Mouse (Mus musculus) neural tube, embryonic 11.5 days (tissue): ENCODE measurements around the gene Pde4d. TPM values are rescaled to one million over a fixed set of nuclear protein-coding genes. Genes with fewer than 3 reads are reported as not detected.
A peak's percentile ranks its signal among the peaks of the same experiment; 100 is the strongest.

Source experiments
- ATAC-seq: fragments of 200-750 bp; cut with Nextera tagmentation; 2 replicates; pipeline ENCODE4 v1.8.0; 2017; ENCODE audit warnings: moderate number of reproducible peaks, mild to moderate bottlenecking, moderate TSS enrichment, moderate library complexity; ENCODE audit not compliant: insufficient read depth, low FRiP score, low TSS enrichment
- DNase-seq: peaks from one replicate; pipeline ENCODE4 v3.0.0-alpha.2; 2015; ENCODE audit warnings: low spot score
- H3K27ac ChIP-seq: fragments of 300-500 bp; sonication (generic); 2 replicates; pipeline ENCODE4 v1.5.1; 2014; ENCODE audit warnings: low read depth, mild to moderate bottlenecking, low read length
- H3K27me3 ChIP-seq: fragments of 300-500 bp; sonication (generic); 2 replicates; pipeline ENCODE4 v1.6.1; 2014; ENCODE audit warnings: mild to moderate bottlenecking, low read length, mixed read lengths; ENCODE audit not compliant: control insufficient read depth, insufficient read depth
- H3K36me3 ChIP-seq: fragments of 300-500 bp; sonication (generic); 2 replicates; pipeline ENCODE4 v1.6.1; 2014; ENCODE audit warnings: mild to moderate bottlenecking, low read length, moderate library complexity, mixed read lengths; ENCODE audit not compliant: control insufficient read depth, insufficient read depth
- H3K4me1 ChIP-seq: fragments of 300-500 bp; sonication (generic); 2 replicates; pipeline ENCODE4 v1.6.1; 2014; ENCODE audit warnings: low read length, mixed read lengths; ENCODE audit not compliant: control insufficient read depth, insufficient read depth
- H3K4me2 ChIP-seq: fragments of 300-500 bp; sonication (generic); 2 replicates; pipeline ENCODE4 v1.6.1; 2014; ENCODE audit warnings: low read depth, mild to moderate bottlenecking, moderate library complexity
- H3K4me3 ChIP-seq: fragments of 300-500 bp; sonication (generic); 2 replicates; pipeline ENCODE4 v1.5.1; 2014; ENCODE audit warnings: low read depth, low read length
- H3K9ac ChIP-seq: fragments of 300-500 bp; sonication (generic); 2 replicates; pipeline ENCODE4 v1.6.1; 2014; ENCODE audit warnings: mild to moderate bottlenecking, low read length
- H3K9me3 ChIP-seq: fragments of 300-500 bp; sonication (generic); 2 replicates; pipeline ENCODE4 v1.6.1; 2016; ENCODE audit warnings: low read length; ENCODE audit not compliant: control insufficient read depth
- WGBS: fragments of 180-500 bp; shearing (Covaris S2); extraction: QIAGEN DNeasy Blood & Tissue Kit; methylation state at CpG from one replicate; pipeline ENCODE4 v1.1.7; 2014; 5-methylcytosine and 5-hydroxymethylcytosine counted together
- polyA plus RNA-seq: library from polyadenylated mRNA; unstranded; fragments of >200 nt; fragmentation: Nextera tagmentation; extraction: Ambion mirVana; gene quantifications from 2 replicates; pipeline ENCODE4 v1.2.1, GENCODE M21; 2014

The Pde4d gene
- 11.1 and 12.0 TPM in 2 replicates for polyA plus RNA-seq

DNA sequence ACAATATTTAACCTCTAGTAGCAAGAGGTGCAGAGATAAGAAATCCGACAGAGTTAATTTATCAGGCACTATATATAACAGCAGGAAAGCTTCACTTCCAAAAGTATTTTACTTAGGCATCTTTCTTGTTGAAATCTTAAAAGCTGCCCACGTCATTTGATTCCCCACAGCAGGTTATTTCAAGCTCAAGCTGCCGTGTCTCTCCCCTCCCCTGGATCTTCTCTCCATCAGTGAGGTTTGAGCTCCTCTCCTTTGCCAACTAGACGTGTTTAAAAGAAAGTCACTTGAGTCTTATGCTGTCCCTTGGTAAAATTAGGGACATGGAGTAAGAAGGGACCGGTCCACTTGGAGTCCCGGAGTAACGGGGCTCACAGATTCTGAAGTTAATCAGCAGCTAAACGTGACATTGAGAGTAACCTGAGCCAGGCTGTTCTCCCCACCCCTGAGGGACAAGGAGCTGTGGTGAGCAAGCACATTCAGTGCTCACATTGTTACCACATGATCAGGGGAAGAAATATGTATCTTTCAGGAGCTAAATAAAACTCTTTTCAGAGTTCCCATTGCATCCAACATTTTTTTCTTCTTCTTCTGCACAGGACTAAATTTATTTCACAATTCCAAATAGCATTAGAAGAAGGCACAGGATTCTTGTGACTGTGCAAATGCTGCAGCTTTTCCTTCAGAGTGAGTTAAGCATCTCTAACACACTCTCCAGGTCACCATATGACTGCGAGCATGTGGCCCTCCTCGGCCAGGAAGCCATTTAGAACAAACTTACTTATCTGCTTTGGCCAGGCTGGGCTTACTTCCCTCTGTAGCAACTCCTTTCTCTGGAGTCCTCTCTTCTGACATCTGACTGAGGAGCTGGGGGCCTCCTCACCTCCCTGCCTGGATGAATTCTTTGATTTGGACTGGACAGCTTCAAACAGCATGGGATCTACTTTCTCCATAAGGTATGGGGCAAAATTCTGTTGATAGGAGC, at the start of gene Pde4d:
Pde4d (plus strand) TSS at position 833 of the 982 bp plus-strand sequence.
- H3K4me3 ChIP-seq = no peak within 1 kb of the TSS
- H3K27me3 ChIP-seq = no peaks in the 10 kb centered on the region
- no peaks in the 10 kb centered on the region for H3K36me3 ChIP-seq
- H3K4me1 ChIP-seq = no peaks in the 10 kb centered on the region
- H3K9ac ChIP-seq = no peak within 1 kb of the TSS
- no peak within 1 kb of the TSS for H3K4me2 ChIP-seq
- 50% methylated on average over 10 of the region's 10 CpGs for WGBS
- ATAC-seq = no peak
- no peak within 1 kb of the TSS for H3K27ac ChIP-seq
- DNase-seq = no peak
- H3K9me3 ChIP-seq = no peaks in the 10 kb centered on the region

DNA sequence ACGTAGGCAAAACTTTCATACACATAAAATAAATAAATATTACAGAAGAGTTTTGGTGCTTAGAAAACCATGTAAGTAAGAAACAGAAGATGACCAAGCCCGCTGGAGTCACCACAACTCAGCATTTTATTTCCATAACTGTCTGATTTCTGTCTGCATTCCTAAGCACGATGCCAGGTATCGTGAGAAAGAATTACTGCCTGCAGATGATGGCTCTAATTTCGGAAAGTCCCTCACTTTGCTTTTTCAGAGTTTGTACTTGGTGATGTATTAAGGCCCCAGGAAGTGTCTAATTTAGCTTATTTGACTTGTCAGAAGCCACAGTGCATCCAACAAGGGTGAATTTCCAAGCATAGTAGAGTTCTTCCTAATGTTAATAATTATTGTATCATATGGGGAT, 46.6 kb upstream of the Pde4d start:
- no peaks in the 10 kb centered on the region for H3K4me1 ChIP-seq
- no peaks in the 10 kb centered on the region for H3K27me3 ChIP-seq
- 90% methylated on average over 5 of the region's 5 CpGs for WGBS
- no peak overlapping the region for H3K27ac ChIP-seq
- DNase-seq (no peak), ATAC-seq (no peak)
- no peak overlapping the region for H3K9ac ChIP-seq
- H3K36me3 ChIP-seq = no peaks in the 10 kb centered on the region
- no peaks in the 10 kb centered on the region for H3K9me3 ChIP-seq
- H3K4me2 ChIP-seq = no peak overlapping the region
- H3K4me3 ChIP-seq = no peak overlapping the region

DNA sequence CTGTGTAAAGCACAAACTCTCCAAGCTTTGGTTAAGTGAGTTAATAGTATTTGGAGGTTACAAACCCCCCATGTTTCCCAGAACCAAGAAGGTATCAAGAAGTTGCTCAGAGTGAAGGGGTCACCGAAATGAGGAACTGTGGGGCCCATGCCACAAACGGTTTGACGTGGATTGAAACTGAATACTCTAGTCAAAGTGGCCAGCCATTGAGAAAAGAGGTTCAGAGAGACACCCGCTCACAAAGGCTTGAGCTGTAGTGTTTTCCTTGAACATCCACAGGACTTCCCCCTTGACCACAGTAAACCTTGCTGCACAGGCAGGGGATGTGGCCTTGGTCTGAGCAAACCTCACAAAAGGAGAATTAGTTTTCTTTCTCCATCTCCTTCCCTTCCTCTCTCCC, 45.4 kb upstream of the Pde4d start:
- WGBS = 93% methylated on average over 4 of the region's 4 CpGs
- H3K9me3 ChIP-seq = no peaks in the 10 kb centered on the region
- no peak overlapping the region for H3K4me3 ChIP-seq
- ATAC-seq (no peak), DNase-seq (no peak)
- no peak overlapping the region for H3K9ac ChIP-seq
- H3K4me2 ChIP-seq = no peak overlapping the region
- no peaks in the 10 kb centered on the region for H3K36me3 ChIP-seq
- H3K27me3 ChIP-seq = no peaks in the 10 kb centered on the region
- H3K27ac ChIP-seq = no peak overlapping the region
- no peaks in the 10 kb centered on the region for H3K4me1 ChIP-seq

DNA sequence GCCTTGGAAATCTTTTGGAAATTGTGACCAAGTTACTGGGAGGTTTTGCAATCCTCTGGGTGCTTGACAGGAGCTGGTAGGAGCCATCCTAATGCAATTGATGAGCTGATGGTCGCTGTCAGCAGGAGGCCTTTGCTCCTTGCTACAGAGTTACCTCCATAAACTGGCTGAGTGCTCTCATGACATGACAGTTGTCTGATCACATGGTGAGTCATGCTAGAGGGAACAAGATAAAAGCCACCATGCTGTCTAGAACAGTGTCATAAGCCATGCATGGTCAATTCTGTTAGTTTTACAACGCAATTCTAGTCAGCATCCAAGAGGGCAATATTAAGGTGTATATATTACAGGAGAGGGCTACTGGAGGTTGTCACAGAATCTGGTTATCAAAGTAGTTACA, 34.3 kb upstream of the Pde4d start:
- Histone ChIP-seq H3K27me3 (no peaks in the 10 kb centered on the region), H3K4me1 (no peaks in the 10 kb centered on the region), H3K9ac (no peak overlapping the region), H3K4me3 (no peak overlapping the region), H3K36me3 (no peaks in the 10 kb centered on the region), H3K9me3 (no peaks in the 10 kb centered on the region), H3K27ac (no peak overlapping the region), H3K4me2 (no peak overlapping the region)
- ATAC-seq (no peak), DNase-seq (no peak)
- WGBS = 79% methylated on average over 2 of the region's 2 CpGs

DNA sequence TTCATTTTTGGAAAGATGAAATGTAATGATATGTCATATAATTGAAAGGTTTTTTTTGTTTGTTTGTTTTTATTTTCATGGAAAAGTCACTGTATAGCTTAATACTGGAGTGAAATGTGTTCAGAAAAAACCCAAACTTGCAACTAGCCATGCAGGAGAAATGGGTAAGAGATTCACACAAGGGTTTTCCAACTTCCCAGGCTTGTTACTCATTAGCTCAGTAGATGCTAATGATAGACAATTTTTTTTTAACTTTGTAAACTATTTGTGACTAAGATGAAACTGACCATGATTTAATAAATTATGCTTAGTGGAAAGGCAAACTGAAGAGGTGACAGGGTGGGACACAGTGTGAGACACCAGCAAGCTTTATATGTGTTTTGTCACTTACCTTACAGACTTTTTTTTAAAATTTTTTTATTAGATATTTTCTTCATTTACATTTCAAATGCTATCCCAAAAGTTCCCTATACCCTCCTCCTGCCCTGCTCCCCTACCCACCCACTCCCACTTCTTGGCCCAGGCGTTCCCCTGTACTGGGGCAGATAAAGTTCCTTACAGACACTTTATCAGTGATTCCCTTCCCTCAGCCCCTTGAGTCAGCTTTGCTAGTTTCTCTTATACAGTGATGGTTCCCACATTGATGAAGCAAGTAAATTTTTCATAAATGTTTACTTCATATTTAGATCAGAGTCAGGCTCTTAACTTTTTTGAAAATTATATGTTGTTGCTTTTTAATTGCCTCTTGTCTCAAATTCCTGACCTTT, 30.8 kb upstream of the Pde4d start:
- ATAC-seq = no peak
- no peak overlapping the region for H3K4me3 ChIP-seq
- WGBS = 87% methylated on average over 1 of the region's 1 CpGs
- H3K4me1 ChIP-seq = no peaks in the 10 kb centered on the region
- no peak overlapping the region for H3K9ac ChIP-seq
- no peak overlapping the region for H3K27ac ChIP-seq
- H3K27me3 ChIP-seq = no peaks in the 10 kb centered on the region
- H3K9me3 ChIP-seq = no peaks in the 10 kb centered on the region
- no peak overlapping the region for H3K4me2 ChIP-seq
- no peaks in the 10 kb centered on the region for H3K36me3 ChIP-seq
- no peak for DNase-seq

DNA sequence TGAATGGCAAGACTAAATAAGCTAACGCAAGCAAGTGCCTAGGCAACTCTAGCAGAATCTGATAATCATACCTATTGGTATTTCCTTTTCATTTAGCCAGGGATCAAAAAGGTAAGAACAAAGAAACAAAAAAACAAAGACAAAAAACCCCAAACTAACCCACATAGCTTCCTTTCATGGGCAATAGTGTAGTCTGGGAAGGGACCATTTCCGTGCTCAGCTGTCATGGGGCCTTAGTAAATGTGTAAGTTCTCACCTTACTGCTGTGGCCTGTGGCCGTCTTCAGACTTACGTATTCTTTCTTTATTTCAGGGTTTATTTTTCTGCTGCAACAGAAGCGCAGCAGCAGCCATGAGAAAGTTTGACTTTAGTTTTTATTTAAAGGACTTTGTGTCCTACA, 23.4 kb upstream of the Pde4d start:
- Histone ChIP-seq H3K4me3 (no peak overlapping the region), H3K4me2 (no peak overlapping the region), H3K9ac (no peak overlapping the region), H3K9me3 (no peaks in the 10 kb centered on the region), H3K27ac (no peak overlapping the region), H3K36me3 (no peaks in the 10 kb centered on the region), H3K27me3 (no peaks in the 10 kb centered on the region), H3K4me1 (no peaks in the 10 kb centered on the region)
- WGBS = 70% methylated on average over 5 of the region's 5 CpGs
- ATAC-seq = no peak
- DNase-seq = no peak

DNA sequence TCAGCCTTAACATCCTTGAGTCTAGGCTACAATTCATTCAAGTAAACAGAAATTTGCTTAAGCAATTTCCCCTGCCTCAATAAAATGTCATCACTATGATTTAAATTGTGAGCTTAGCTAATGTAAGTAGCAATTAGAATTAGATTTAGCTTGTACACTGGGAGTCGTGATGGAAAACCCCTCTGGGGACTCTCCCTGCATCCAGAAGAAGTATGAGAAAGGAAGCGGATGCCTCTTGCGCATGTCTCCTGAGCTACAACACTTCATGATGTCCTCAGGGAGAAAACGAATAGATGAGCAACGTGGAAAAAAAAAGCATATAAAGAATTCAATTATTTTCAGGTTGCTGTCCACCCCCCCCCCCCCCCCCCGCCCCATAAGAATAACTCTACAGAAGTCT, 20.9 kb upstream of the Pde4d start:
- 71% methylated on average over 6 of the region's 6 CpGs for WGBS
- no peak overlapping the region for H3K27ac ChIP-seq

DNA sequence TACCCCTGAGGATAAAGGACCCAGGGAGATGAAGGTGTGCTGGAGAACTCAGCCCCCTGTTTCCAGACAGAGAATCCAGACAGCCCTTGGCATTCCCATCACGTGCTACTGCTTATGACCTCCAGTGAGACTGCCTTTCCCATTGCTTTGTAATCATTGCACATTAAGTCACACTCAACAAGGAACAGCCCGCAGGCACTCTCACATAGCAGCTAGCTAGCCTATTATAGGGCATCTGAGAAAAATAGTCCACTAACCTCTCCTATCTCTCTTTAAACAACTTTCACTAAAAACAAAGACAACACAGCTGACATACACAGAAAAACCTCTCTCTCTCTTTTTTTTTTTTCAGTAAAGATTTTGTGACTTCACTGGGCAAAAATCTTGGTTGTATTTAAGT, 20.1 kb upstream of the Pde4d start:
- no peak overlapping the region for H3K27ac ChIP-seq
- H3K4me2 ChIP-seq = no peak overlapping the region
- H3K4me3 ChIP-seq = no peak overlapping the region
- 86% methylated on average over 2 of the region's 2 CpGs for WGBS
- no peaks in the 10 kb centered on the region for H3K4me1 ChIP-seq
- H3K27me3 ChIP-seq = no peaks in the 10 kb centered on the region
- no peaks in the 10 kb centered on the region for H3K9me3 ChIP-seq
- H3K9ac ChIP-seq = no peak overlapping the region
- ATAC-seq = 0 out of 2 replicates have a peak, but pooled peaks have one; percentile 45
- H3K36me3 ChIP-seq = no peaks in the 10 kb centered on the region
- DNase-seq = peak; percentile 12

More for the DNA sequence above, 20.9 kb upstream of the Pde4d start:
- Histone ChIP-seq H3K9me3 (no peaks in the 10 kb centered on the region), H3K27me3 (no peaks in the 10 kb centered on the region), H3K9ac (no peak overlapping the region), H3K4me1 (no peaks in the 10 kb centered on the region), H3K4me2 (no peak overlapping the region), H3K36me3 (no peaks in the 10 kb centered on the region), H3K4me3 (no peak overlapping the region)
- DNase-seq (no peak), ATAC-seq (no peak)
